ENCODE assay signal across 8 mouse cellular contexts in the genomic region with DNA sequence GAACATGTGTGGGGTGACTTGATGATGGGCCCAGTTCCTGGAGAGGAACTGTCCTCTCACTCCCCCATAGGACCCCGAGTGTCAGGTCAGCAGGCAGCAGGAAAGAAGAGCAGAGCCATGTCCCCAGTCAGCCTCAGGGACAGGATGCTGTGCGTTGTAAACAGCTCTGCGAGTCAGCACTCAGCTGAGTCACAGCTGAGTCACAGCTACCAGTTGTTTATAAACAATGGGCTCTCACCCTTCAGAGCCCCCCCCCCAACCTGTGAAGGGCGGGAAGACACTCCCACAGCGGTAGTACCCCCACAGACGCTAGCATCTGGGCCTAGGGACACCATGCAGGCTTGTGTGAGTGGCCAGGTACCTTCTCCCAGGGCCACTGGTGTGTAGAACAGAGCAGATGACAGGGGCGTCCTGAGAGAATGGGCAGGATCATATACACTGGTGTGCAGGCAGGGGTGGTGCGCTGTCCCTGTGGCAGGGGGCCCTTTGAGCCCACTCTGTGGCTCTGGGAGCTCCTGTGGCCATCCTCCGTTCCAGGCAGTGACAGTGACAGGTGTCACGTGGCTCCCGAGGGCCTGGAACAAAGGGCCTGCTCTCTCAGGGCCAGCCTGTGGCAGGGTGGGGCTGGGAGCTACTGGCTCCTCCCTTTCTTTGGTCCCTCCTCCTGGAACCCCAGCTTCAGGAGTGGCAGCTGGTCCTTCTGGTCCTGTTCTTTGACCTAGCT. TPM values are rescaled to one million over a fixed set of nuclear protein-coding genes. Genes with fewer than 3 reads are reported as not detected.
DNase-seq lines count a peak whose midpoint lies in the region; ATAC-seq and TF ChIP-seq lines count a peak whose summit lies in the region.

No protein-coding gene starts in this region.

- peak overlapping the region; percentile 33 for H3K4me2 ChIP-seq in neural tube, embryonic 12.5 days (replicated peaks)

- ATAC-seq in neural tube, embryonic 12.5 days (ENCODE audit: low FRiP score, low read depth): peak; percentile 75

- no peaks in the 10 kb centered on the region for H3K79me3 ChIP-seq in C2C12 (ENCODE audit: low read depth)

- no peaks in the 10 kb centered on the region for H3K9me3 ChIP-seq in neural tube, embryonic 12.5 days

- H3K9ac ChIP-seq in neural tube, embryonic 12.5 days: peak overlapping the region; percentile 47

- no peaks in the 10 kb centered on the region for H3K79me2 ChIP-seq in C2C12 (ENCODE audit: control insufficient read depth, insufficient read depth)

- 11% methylated on average over 11 of the region's 11 CpGs for WGBS in neural tube, embryonic 12.5 days

- TF ChIP-seq CTCF in C2C12 (IDR thresholded peaks at IDR 0.05; ENCODE audit: control insufficient read depth, insufficient read depth, insufficient read length): no peak

- H3K36me3 ChIP-seq in C2C12 (ENCODE audit: control insufficient read depth, insufficient read depth): no peaks in the 10 kb centered on the region
- H3K36me3 ChIP-seq in neural tube, embryonic 12.5 days: no peaks in the 10 kb centered on the region

- H3K4me3 ChIP-seq in C2C12 (ENCODE audit: insufficient read depth, poor library complexity, severe bottlenecking): no peak overlapping the region
- H3K4me3 ChIP-seq in neural tube, embryonic 12.5 days: no peak overlapping the region

- peaks cover 68% of the 10 kb centered on the region for H3K4me1 ChIP-seq in neural tube, embryonic 12.5 days

- peak overlapping the region; percentile 87 for H3K27ac ChIP-seq in neural tube, embryonic 12.5 days

- DNase-seq in ZHBTc4 (ENCODE audit: low read depth, low spot score): peak; percentile 85
- peak; percentile 83 for DNase-seq in embryo, embryonic 10.5 days (ENCODE audit: low spot score)
- peak; percentile 86 to 87 for DNase-seq in heart, adult 9 months (ENCODE audit: low spot score in 2 of 2)
- DNase-seq in kidney, adult 18-20 months: peak; percentile 70
- peak; percentile 91 to 94 for DNase-seq in lung, adult 18-20 months
- no peak for DNase-seq in frontal cortex, postnatal 14 days (ENCODE audit: low spot score in 2 of 2)

- no peaks in the 10 kb centered on the region for H3K27me3 ChIP-seq in C2C12 (ENCODE audit: control insufficient read depth, insufficient read depth, insufficient read length)
- H3K27me3 ChIP-seq in neural tube, embryonic 12.5 days (replicated peaks): no peaks in the 10 kb centered on the region

- peak overlapping the region; percentile 31 for H3ac ChIP-seq in C2C12 (ENCODE audit: control insufficient read depth, insufficient read length, low read depth)

TF ChIP-seq in C2C12, 6 proteins besides CTCF, POLR2A, EP300 and RAD21:
- TF ChIP-seq MYOD1 (IDR thresholded peaks at IDR 0.05; ENCODE audit: control insufficient read depth, insufficient read length, low read depth) (peak; percentile 51), MAX (IDR thresholded peaks at IDR 0.05) (peak; percentile 74), CEBPB (IDR thresholded peaks at IDR 0.05; ENCODE audit: low read depth) (no peak), MYOG (IDR thresholded peaks at IDR 0.05; ENCODE audit: control insufficient read depth, extremely low read depth, insufficient read length) (no peak), FOSL1 (IDR thresholded peaks at IDR 0.05; ENCODE audit: insufficient read depth, low read length, poor library complexity, severe bottlenecking) (peak; percentile 93), USF1 (IDR thresholded peaks at IDR 0.05; ENCODE audit: low read depth) (peak; percentile 91)
TF ChIP-seq in C2C12: peak in this region for 4.

RNA-seq across cellular contexts. Expression of gene Ralgds, which starts 12.5 kb away (rescaled TPM):
- polyA plus RNA-seq in C2C12 (2012; fragmentation: generic; extraction: Trizol): 10.5 TPM
- 99.6 and 111 TPM in 2 replicates for polyA plus RNA-seq in neural tube, embryonic 12.5 days (2016; fragmentation: Nextera tagmentation; extraction: Ambion mirVana)

RNA-seq across cellular contexts. Expression of gene Gm10134, which starts 19.5 kb away (rescaled TPM):
- polyA plus RNA-seq in C2C12 (2012; fragmentation: generic; extraction: Trizol): not detected
- polyA plus RNA-seq in neural tube, embryonic 12.5 days (2016; fragmentation: Nextera tagmentation; extraction: Ambion mirVana): 2.4 and 3.5 TPM in 2 replicates

RNA-seq across cellular contexts. Expression of gene Gbgt1, which starts 28.7 kb away (rescaled TPM):
- not detected for polyA plus RNA-seq in C2C12 (2012; fragmentation: generic; extraction: Trizol)
- 0.80 and 0.81 TPM in 2 replicates for polyA plus RNA-seq in neural tube, embryonic 12.5 days (2016; fragmentation: Nextera tagmentation; extraction: Ambion mirVana)

RNA-seq across cellular contexts. Expression of gene Cel, which starts 37.8 kb away (rescaled TPM):
- polyA plus RNA-seq in C2C12 (2012; fragmentation: generic; extraction: Trizol): not detected
- polyA plus RNA-seq in neural tube, embryonic 12.5 days (2016; fragmentation: Nextera tagmentation; extraction: Ambion mirVana): not detected in 2 replicates

RNA-seq across cellular contexts. Expression of gene Mrps2, which starts 57.5 kb away (rescaled TPM):
- polyA plus RNA-seq in C2C12 (2012; fragmentation: generic; extraction: Trizol): 30.4 TPM
- polyA plus RNA-seq in neural tube, embryonic 12.5 days (2016; fragmentation: Nextera tagmentation; extraction: Ambion mirVana): 54.3 and 56.2 TPM in 2 replicates

Comparison
In these comparisons a context has a peak if more than half of its experiments do, and no peak if none do; other contexts are left out.
1. DNase-seq: peak in ZHBTc4 (single experiment), embryo, embryonic 10.5 days (single experiment), heart, adult 9 months (2 of 2), kidney, adult 18-20 months (single experiment) and lung, adult 18-20 months (2 of 2); none in frontal cortex, postnatal 14 days (0 of 2).